Mouse (Mus musculus): ENCODE data around the gene Cep126.

GRCm38 (mm10) chr9:8035546-8035945 lies 98.5 kb downstream of the Cep126 start:
- no peak for TF ChIP-seq CTCF (IDR thresholded peaks at IDR 0.05; ENCODE audit: borderline replicate concordance, extremely low read depth, insufficient read depth, insufficient read length)
- TF ChIP-seq POLR2A (IDR thresholded peaks at IDR 0.05; ENCODE audit: borderline replicate concordance, extremely low read depth, insufficient read depth, insufficient read length, poor library complexity, severe bottlenecking), result no peak
